Mouse (Mus musculus) liver, adult 2 months (tissue): ENCODE data around the gene Stox2.

Experiments
- CTCF ChIP-seq: fragments of 200-500 bp; IDR thresholded peaks from 2 replicates; pipeline ENCODE4 v1.5.1; 2011; ENCODE audit warnings: low read depth, low read length, control low read depth
- POLR2A ChIP-seq: fragments of 200-500 bp; IDR thresholded peaks from 2 replicates; pipeline ENCODE4 v1.6.1; 2011; ENCODE audit warnings: low read length, control low read depth; ENCODE audit not compliant: insufficient read depth; ENCODE audit errors: extremely low read depth

DNA sequence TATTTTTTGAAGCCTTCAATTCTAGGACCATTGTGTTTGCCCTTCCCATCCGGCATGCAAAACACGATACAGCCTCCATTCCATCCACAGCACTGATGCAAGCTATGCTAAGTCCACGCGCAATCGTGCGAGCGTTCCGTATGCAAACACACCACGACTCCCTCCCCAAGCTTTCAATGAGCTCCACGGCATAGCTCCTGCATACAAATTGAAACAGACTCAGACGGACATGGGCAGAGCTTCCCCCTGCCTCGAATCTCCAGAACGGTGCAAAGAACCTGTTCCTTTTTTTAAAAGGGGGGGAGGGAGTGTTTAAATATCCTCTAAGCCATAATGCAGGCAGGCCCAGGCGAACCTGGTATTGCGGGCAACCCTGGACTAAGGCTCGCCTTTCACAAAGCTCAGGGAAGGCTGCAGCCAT, 159.0 kb downstream of the Stox2 start:
- TF ChIP-seq CTCF: no peak
- TF ChIP-seq POLR2A: no peak
